Mouse (Mus musculus) WW6 (cell line): ENCODE measurements around the gene Gm3250.
"Not testable (repeated sequence)": the region's sequence is repeated elsewhere in the genome, so short reads cannot be mapped to it uniquely, and the experiment has no call there.

Experiments
- DNase-seq: peaks from one replicate; pipeline ENCODE4 v3.0.0-alpha.2; 2013; ENCODE audit warnings: low read depth, low spot score

The Gm3250 gene

GRCm38 (mm10) chr10:77782442-77782841 is at the start of gene Gm3250:
Gm3250 (minus strand) TSS chr10:77782542.
- not testable (repeated sequence) for DNase-seq

DNA sequence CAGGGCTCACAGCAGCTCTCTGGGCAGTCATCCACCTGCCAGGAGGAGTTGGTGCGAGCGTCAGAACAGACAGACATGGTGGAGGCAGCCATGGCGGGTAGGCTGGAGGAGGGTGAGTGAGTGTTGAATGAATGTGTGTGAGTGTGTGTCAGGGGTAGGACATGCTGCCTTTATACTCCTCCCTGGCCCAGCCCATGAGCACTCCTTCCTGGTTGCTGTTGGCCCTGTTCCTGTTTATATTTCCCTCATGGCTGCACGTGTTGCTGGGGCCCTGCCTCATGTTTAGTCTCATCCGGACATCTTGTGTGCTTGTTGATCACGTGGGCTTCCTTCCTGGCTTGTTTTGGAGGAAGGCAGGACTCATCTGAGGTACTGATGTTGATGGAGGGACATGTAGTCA is 44.6 kb upstream of the Gm3250 start, which contains the start of gene Krtap10-4:
TSS of gene Krtap10-4 (minus strand) at position 145 of the 400 bp plus-strand sequence.
- no peak for DNase-seq

DNA sequence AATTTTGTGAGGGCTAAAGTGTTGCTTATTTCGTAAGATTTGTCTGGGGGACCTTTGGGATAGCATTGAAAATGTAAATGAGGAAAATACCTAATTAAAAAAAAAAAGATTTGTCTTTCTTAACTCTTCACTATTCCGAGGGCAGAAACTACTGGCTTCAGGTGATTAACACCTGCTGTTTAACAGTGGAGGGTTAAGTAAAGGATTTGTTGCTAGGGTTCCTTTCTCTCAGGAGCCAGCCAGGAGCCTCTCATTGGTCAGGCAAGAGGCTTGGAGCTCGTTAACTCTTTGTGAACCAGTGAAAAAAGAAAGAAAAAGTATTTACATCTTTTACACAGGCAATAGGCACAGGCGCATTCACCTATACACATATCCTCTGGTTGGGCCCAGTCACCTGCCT is 36.9 kb upstream of the Gm3250 start:
- DNase-seq: no peak

- DNase-seq: no peak
Measured at GRCm38 (mm10) chr10:77818523-77818922, 36.2 kb upstream of the Gm3250 start.

GRCm38 (mm10) chr10:77815514-77815913 is 33.2 kb upstream of the Gm3250 start:
- no peak for DNase-seq

DNA sequence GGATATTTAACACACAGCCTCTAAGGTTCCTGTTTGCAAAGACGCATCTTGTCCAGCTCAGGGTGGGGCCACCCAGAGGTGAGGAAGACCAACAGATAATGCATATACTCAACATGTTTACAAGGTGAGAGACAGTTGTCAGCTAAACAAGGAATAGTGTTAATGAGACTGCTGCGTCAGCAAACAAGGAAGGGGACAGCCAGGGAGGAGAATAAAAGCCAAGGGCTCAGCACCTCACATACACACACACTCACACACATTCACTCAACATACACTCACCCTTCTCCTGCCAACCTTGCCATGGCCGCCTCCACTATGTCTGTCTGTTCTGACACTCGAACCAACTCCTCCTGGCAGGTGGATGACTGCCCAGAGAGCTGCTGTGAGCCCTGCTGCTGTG is 32.0 kb upstream of the Gm3250 start, which contains the start of gene Gm2696:
TSS of gene Gm2696 (plus strand) at position 301 of the 400 bp plus-strand sequence.
- DNase-seq: no peak

- no peak for DNase-seq
Measured at GRCm38 (mm10) chr10:77811743-77812142, 29.4 kb upstream of the Gm3250 start, which contains the start of gene Gm9507. Gm9507 (minus strand) TSS chr10:77811843.

- DNase-seq: no peak
Measured at GRCm38 (mm10) chr10:77804095-77804494, 21.8 kb upstream of the Gm3250 start.

GRCm38 (mm10) chr10:77798921-77799508 is 16.7 kb upstream of the Gm3250 start, which contains the start of gene Gm19668:
Gm19668 (minus strand) TSS chr10:77799133.
- no peak for DNase-seq

DNA sequence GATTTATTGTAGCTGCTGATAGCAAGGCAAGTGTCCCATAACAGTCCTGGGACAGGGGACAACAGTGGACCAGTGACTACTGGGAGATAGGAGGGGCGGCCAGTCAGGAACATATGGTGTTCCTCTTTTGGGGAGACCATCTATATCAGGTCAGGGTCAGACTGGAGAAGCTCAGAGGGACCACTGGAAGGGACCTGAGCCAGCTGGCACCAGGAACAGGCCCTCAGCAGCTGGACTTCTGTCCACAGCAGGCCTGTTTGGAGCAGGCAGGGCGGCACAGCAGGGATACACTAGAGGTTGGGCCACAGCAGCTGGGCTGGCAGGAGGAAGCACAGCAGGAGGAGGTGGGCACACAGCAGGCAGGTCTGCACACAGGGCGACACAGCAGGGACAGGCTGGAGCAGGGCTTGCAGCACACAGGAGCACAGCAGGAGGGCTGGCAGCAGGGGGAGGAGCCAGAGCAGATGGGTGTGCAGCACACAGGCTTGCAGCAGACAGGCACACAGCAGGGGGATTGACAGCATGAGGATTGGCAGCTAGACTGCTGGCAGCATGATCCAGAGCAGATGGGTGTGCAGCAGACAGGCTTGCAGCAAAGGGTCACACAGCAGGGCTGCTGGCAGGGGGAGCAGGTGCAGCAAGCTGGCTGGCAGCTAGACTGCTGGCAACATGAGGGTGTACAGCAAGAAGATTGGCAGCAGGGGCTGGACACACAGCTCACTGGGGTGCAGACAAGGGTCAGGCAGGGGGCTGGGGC is 16.0 kb upstream of the Gm3250 start:
- not testable (repeated sequence) for DNase-seq

DNA sequence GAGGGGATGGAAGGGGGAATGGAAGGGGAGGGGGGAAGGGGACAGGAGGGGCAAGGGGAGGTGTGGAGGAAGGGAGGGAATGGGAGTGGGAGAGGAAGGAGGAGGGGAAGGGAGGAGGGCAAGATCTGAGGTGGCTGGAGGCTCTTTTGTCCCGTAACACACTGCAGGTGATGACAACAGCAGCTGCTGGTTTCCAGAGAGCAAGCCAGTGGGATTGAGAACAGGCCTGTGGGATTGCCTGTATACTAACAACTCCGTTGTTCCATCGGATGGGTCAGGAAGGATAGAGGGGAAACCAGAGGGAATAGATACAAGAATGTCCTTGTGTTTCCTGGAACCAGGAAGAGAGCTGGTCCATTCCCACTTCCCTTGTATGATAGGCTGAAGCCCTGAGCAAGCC is 15.3 kb upstream of the Gm3250 start:
- no peak for DNase-seq

- no peak for DNase-seq
Measured at GRCm38 (mm10) chr10:77794976-77795375, 12.6 kb upstream of the Gm3250 start, which contains the start of gene Gm9639. Gm9639 (minus strand) TSS chr10:77795076.

DNA sequence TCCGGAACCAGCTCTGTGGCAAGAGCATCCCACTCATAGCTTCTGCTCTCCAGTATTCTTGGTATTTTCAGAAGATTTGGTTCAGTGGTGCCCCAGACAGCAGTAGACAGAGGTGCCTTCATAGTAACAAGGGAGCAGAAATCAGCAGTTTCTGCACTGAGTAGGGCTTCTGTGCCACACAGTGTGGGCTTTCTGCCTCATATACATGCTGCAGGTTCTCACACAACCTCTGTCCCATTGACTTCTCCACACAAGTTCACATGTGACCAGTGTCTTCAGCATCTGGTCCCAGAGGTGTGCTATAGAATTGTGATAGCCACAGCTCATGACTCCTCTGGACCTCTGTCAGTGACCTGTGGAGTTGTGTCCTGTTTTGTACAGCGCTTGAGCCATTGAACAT is 6.3 kb upstream of the Gm3250 start:
- no peak for DNase-seq

- not testable (repeated sequence) for DNase-seq
Measured at GRCm38 (mm10) chr10:77787876-77788275, 5.5 kb upstream of the Gm3250 start, which contains the start of gene Gm7137. Gm7137 (minus strand) TSS chr10:77788200.

DNA sequence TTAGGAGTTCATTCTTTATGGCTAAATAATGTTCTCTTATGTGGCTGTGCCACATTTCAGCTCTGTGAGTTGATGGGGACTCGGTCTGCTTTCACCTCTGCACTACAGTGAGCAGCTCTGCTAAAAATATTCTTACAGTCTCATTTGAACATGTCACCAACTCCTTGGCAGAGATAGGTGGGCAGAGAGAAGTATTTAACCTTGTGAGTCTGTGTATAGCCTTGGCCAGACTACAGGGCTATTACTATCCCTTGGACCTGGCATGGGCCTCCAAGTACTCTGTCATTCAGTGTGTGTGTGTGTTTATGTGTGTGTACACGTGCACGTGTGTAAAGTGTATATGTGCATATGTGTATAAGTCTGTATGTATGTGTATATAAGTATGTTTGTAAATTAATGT is 1.1 kb upstream of the Gm3250 start:
- DNase-seq: not testable (repeated sequence)

GRCm38 (mm10) chr10:77776844-77777243 is 5.5 kb downstream of the Gm3250 start, which contains the start of gene Gm7138:
Gm7138 (minus strand) TSS chr10:77776944.
- not testable (repeated sequence) for DNase-seq

GRCm38 (mm10) chr10:77772142-77772541 is 10.2 kb downstream of the Gm3250 start:
- not testable (repeated sequence) for DNase-seq

- DNase-seq: not testable (repeated sequence)
Measured at GRCm38 (mm10) chr10:77771225-77771624, 11.1 kb downstream of the Gm3250 start, which contains the start of gene Gm3238. Gm3238 (minus strand) TSS chr10:77771325.

- no peak for DNase-seq
Measured at GRCm38 (mm10) chr10:77769727-77770126, 12.6 kb downstream of the Gm3250 start.

DNA sequence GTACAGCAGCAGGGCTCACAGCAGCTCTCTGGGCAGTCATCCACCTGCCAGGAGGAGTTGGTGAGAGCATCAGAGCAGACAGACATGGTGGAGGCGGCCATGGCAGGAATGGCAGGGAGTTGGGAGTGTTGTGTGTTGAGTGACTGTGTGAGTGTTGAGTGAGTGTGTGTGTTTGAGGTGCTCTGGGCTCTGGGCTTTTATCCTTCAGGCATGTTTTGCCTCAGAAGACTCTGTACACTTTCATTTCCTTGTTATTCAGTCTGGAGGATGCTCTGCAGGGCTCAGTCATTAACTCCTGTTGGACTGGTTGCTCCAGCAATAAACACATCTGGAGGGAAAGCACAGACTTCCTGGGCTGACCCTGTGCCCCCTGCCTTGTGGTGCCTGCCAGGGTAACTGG is 22.8 kb downstream of the Gm3250 start, which contains the start of gene Gm3233:
TSS of gene Gm3233 (minus strand) at position 101 of the 400 bp plus-strand sequence.
- not testable (repeated sequence) for DNase-seq

GRCm38 (mm10) chr10:77753448-77753847 is 28.9 kb downstream of the Gm3250 start:
- no peak for DNase-seq

DNA sequence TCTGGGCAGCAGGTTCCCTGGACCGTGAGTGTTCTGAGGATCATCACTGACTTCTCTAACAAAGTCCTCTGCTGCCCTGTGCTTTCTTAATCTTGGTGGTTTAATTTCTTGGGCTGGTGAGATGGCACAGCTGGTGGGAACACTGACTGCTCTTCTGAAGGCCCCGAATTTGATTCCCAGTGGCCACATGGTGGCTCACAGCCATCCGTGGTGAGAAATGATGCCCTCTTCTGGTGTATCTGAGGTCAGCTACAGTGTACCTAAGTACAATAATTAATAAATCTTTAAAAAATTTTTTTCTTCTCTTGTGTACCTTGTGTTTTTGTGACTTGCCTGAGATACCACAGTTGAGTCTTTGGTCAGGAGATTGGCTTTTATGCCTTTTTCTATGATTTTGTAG is 30.0 kb downstream of the Gm3250 start:
- DNase-seq: not testable (repeated sequence)
